Mouse (Mus musculus): Measurements from ENCODE around the gene Gramd1b.

DNA sequence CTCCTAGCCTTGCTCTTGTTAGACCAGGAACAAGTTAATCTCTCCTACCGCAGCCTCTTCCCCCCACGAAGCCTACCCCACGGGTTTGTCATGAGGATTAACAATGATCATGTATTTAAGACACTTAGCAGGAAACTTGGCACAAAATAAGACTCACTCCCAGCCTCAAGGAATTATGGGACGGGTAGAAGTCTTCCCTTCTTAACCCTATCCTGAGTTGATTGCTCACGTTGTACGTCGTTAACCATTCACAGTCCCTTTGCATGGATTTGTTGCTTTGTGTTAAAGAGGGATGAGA is 80.8 kb downstream of the Gramd1b start:
- no peak for TF ChIP-seq POLR2A (IDR thresholded peaks at IDR 0.05; ENCODE audit: low read depth, low read length)
- no peak for TF ChIP-seq CTCF (IDR thresholded peaks at IDR 0.05; ENCODE audit: extremely low read depth, insufficient read depth, insufficient read length, insufficient replicate concordance)
